Mouse (Mus musculus) megakaryocyte, adult 5-6 weeks (primary cell): ENCODE data around the gene Arhgef12. TPM values are rescaled to one million over a fixed set of nuclear protein-coding genes. Genes with fewer than 3 reads are reported as not detected.
"Not testable (repeated sequence)": the region's sequence is repeated elsewhere in the genome, so short reads cannot be mapped to it uniquely, and the experiment has no call there.

Experiments
- ATAC-seq: 2 replicates; pipeline ENCODE4 v1.8.0; 2016; ENCODE audit warnings: mild to moderate bottlenecking, inconsistent platforms; ENCODE audit not compliant: poor library complexity, severe bottlenecking
- total RNA-seq, 2 experiments: library from RNA; stranded (forward) in 1 of 2; stranded (reverse) in 1 of 2; fragments of 153-499, 151-499 nt in 1 of 2; fragments of 221-1000, 200-1000 nt in 1 of 2; gene quantifications; 2 replicates each; pipeline versions ENCODE4 v1.2.3 to v1.2.4; 2015 to 2017

Arhgef12 gene
- total RNA-seq, 2 experiments from 2014 or later = 0.78 to 1.1 TPM

DNA sequence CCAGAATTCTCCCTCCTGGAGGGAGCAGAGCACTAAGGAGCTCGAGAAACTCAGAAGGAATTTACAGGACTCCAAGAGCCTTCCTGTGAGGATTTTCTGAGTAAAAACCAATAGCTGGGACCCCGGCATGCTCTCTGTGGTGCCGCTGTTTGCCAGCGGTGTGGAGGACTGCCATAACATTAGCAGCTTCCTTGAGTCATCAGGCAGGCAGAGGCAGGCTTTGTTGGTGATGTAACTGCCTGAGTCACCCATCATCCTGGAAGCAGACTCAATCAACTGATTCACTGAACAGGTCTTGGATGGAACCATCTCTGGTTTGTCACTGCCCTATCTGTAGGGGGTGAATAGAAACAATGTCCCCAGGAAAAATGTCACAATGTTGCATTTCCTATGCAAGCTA, 96.0 kb downstream of the Arhgef12 start:
- no peak for ATAC-seq

GRCm38 (mm10) chr9:43003881-43004280, 103.2 kb downstream of the Arhgef12 start:
- no peak for ATAC-seq

- ATAC-seq = no peak
These were observed 104.0 kb downstream of the Arhgef12 start for GRCm38 (mm10) chr9:43003017-43003416.

DNA sequence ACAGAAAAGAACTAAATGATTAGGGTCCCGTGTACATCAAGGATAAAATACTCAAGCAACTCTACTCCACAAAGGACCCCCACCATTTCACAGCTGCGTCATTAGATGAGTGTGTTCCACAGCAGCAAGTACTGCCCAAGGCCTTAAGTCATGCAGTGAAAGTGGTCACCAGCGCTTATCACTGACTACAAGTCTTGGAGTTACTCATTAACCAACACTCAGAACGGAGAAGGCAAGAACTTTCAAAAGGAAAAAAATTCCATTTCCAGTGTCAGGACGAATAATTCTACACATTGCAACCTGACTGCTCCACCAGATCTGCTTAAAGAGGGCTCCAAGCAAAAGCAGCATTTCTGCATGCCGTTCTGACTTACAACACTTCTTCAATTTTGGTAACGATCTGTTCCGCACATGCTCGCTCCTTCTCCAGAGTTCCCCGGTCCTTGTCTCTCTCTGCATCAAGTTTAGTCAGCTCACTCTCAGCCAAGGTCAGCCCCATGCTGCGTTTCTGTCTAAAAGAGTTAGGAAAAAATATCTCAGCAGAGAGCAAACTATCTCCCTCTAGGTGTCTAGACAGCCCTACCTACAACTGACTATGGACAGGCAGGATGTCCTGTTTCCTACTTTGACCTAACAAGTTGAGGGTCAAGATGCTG, 106.3 kb downstream of the Arhgef12 start:
- no peak for ATAC-seq

GRCm38 (mm10) chr9:43000070-43000469, 107.0 kb downstream of the Arhgef12 start:
- ATAC-seq = no peak

- ATAC-seq = no peak
These were observed 109.5 kb downstream of the Arhgef12 start for GRCm38 (mm10) chr9:42997526-42997925.

- ATAC-seq = no peak
These were observed 111.7 kb downstream of the Arhgef12 start for GRCm38 (mm10) chr9:42995298-42995697.

- ATAC-seq = no peak
These were observed 112.3 kb downstream of the Arhgef12 start for GRCm38 (mm10) chr9:42994708-42995107.

- ATAC-seq = no peak
These were observed 113.4 kb downstream of the Arhgef12 start for GRCm38 (mm10) chr9:42993659-42994058.

DNA sequence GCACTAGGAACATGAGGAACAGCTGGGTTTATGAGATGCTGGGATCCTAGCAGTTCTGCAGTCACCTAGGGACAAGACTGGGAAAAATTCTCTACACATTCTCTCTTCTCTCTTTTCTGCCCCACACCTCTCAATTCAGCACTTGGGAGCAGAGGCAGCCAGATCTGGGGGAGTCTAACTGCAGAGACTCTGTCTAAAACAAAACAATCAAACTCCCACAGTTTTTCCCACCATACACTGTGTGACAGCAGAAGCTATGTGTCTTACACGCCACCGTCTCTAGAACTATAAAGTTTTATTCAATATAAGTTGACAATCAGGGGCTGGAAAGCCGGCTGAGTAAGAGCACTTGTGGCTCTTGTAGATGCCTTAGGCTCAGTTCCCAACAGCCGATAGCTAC, 119.1 kb downstream of the Arhgef12 start:
- ATAC-seq = no peak

DNA sequence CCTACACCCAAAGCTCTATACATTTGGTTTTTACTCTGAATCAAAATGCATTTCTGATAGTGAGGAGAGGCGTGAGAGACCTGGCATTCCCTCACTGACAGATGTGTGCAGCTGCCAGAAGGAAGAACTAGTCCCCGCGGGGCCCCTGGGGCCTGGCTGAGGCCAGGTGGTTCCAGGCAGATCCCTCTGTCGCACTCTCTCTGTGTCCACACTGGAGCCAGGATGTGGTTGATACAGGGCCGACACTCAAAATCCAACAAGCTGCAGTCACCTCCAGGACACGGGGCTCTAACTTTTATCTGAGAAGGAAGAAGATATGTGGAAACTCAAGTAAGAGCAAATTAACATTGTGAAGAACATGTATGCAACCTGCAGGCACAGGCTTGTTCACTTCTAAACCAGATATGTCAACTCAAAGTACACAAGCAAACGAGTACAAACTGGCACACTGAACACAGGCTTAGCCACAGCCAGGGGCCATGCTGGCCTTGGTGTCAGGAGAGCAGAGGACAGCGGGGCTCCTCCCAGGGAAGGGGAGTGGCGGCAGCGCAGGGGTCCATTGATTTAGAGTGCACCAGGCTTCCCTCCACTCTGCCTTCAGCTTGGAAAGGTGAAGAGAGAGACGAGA, 138.0 kb downstream of the Arhgef12 start:
- ATAC-seq = no peak

DNA sequence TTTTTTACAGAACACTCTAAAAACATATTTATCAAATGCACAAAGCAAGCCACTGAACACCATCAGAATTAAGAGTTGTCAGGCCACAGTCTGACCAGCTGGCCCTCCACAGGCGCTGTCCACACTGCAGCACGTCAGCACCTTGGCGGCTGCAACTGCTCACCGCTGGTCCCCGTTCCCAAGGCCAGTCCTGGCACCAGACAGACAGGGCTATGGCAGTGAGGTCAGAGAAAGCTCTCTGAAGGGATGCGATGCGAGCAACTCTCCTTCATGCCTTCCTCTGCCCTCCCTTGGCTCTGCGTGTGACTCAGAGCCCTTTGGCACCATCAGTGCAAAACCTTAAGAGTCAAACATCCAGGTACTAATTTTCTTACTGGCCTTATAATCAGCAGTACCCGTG, 139.3 kb downstream of the Arhgef12 start:
- no peak for ATAC-seq

- not testable (repeated sequence) for ATAC-seq
These were observed 142.2 kb downstream of the Arhgef12 start for GRCm38 (mm10) chr9:42964809-42965208.

DNA sequence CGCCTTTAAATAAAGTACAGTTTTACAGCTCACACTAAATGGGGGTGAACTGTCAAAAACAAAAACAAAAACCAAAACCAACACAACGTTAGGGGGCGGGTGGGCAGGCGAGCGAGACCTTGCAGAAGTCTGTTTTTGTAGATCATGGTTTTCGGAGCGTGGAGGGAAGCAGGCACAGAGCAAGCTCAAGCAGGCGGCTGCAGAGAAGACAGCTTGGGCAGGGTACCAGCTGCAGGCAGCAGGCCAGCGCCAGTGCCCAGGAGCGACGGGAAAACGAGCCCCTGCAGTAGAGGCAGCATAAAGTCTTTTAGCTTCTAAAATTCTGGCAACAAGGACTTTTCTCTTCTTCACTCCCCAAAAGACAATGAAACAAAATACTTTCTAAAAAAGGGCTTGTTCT, 142.7 kb downstream of the Arhgef12 start:
- ATAC-seq = no peak

DNA sequence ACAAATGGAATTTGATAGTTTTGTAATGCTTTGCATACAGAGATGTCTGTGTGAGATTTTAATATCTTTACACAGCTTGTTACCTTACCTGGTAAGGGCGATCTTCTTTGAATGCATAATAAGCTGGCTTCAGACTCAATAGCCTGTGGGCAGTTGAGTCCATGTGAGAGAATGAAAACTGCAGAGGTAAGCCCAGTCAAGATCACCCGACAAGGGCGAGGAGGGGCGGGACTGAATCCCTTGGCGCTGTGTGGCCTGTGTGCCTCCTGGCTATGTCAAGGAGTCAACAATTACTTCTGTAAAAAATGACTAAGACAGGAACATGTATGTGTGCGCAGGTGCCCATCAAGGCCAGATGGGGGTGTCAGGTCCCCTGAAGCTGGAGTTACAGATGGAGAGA, 144.5 kb downstream of the Arhgef12 start:
- ATAC-seq = no peak

DNA sequence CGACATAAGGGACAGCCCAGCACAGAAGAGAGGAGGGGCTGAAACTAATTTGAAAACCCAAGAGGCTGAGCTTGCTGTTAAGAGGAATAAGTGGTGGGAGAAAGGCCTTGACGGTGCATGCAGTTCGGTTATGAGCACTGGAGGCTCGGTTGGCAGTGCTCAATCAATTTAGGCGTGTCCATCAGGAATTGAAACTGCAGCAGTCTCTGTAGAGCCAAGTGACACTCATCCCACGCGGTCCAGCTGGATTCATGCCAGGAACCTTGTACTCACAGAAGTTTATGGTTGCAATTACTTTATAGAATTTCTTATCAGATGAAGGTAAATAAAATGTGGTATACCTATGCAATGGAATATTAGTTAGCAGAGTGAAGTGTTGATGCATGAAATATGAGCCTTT, 148.6 kb downstream of the Arhgef12 start:
- no peak for ATAC-seq

DNA sequence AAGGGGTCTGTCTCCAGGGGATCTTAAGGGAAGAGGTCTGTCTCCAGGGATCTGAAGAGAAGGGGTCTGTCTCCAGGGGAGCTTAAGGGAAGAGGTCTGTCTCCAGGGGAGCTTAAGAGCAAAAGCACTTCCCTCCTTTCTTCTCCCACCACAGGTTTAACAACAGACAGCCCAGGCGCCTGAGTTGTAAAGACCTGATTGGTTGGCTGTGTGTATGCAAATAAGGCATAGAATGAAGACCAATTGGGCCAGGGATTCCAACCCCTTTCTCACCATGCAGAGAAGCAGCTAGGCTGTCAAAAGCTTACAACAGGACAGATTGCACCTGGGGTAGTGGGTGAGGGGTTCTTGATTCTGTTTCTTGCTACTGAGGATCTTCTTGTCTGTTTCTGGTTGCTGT, 158.7 kb downstream of the Arhgef12 start:
- ATAC-seq = no peak

DNA sequence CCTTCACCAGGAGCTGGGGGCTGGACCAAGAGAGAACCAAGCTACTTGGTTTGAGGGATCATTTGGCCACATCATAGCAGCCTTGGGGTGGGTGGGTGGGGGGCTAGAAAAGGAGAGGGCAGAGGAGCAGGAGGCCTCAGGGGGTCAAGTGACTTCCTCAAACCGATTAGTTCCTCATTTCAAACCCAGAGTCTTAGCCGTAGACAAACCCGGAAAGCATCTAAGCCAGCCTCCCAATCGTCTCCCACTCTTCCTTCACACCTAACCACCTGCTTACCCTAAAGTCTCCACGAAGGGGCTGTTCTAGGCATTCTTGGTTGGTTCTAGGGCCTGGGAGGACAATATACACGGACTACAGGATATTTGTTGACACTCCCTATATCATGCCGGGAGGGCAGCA, 161.9 kb downstream of the Arhgef12 start:
- peak; percentile 51 for ATAC-seq

GRCm38 (mm10) chr9:42944536-42945006, 162.5 kb downstream of the Arhgef12 start:
- peak; percentile 80 for ATAC-seq

GRCm38 (mm10) chr9:42943781-42944535, 163.1 kb downstream of the Arhgef12 start, which contains the start of gene Grik4:
TSS of gene Grik4 (minus strand) at chr9:42944493.
- 0 out of 2 replicates have a peak, but pooled peaks have one; percentile 36 for ATAC-seq

GRCm38 (mm10) chr9:42943057-42943529, 163.9 kb downstream of the Arhgef12 start:
- no peak for ATAC-seq

- ATAC-seq = no peak
These were observed 164.9 kb downstream of the Arhgef12 start for GRCm38 (mm10) chr9:42942148-42942547.
